Mouse (Mus musculus): Measurements from ENCODE around the gene Tex13c2. TPM values are rescaled to one million over a fixed set of nuclear protein-coding genes. Genes with fewer than 3 reads are reported as not detected.

Tex13c2 gene
- polyA plus RNA-seq (2015; fragmentation: Nextera tagmentation; extraction: Ambion mirVana), result not detected in 2 replicates

DNA sequence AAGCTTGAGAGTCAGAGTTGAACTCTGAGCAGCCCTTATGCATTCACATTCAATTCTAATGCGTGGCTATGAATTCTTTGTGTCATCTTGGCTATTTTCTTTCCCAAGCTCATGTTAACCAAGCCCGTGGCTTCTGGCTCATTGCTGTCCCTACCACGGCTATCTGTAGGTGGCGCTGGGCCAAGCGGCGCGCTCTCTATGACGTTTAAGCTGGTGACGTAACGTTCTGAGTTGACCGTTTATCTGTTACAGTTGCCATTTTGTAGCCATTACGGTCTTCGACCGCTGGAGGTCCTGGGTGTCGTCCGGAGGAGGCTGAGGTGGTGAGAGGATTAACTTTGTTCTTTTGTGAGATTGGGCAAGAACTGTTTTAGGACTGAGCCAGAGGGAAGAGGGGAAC lies at the start of gene Tex13c2:
Tex13c2 (plus strand) TSS at position 246 of the 400 bp plus-strand sequence.
- H3K27me3 ChIP-seq (ENCODE audit: control insufficient read depth, insufficient read depth, low read depth, low read length), result no peaks in the 10 kb centered on the region
- 91% methylated on average over 16 of the region's 16 CpGs for WGBS
- no peak within 1 kb of the TSS for H3K4me3 ChIP-seq (ENCODE audit: low read length)
- H3K9ac ChIP-seq (ENCODE audit: low read length), result no peak within 1 kb of the TSS
- no peak for ATAC-seq (ENCODE audit: low read depth)
- no peaks in the 10 kb centered on the region for H3K36me3 ChIP-seq (ENCODE audit: control insufficient read depth, insufficient read depth, low read length)
- H3K9me3 ChIP-seq (ENCODE audit: control insufficient read depth, low read length), result peaks cover 6% of the 10 kb centered on the region; the same call in 1 of the 2 replicates
- no peak within 1 kb of the TSS for H3K4me2 ChIP-seq (ENCODE audit: low read depth, low read length)
- H3K27ac ChIP-seq (ENCODE audit: low read length), result no peak within 1 kb of the TSS
- no peaks in the 10 kb centered on the region for H3K4me1 ChIP-seq (replicated peaks; ENCODE audit: control insufficient read depth, insufficient read depth, low read length)

DNA sequence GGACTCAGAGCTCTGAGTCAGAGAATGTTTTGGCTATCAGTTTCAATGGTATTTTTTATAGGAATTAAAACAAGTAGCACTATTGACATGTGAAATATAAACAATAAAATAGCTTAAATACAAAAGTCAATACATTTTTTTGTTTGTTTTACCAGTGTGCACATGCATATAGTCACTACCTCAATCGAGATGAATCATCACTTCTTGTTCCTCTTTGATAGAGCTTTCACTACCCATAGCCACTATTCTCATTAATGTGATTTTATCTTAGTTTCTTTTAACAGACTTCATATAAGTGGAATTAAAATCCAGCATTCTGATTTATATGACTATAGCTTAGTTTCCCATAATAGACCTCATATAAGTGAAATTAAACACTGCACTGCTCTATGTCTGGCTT lies 39.2 kb upstream of the Tex13c2 start:
- WGBS, result 58% methylated on average over 1 of the region's 1 CpGs

DNA sequence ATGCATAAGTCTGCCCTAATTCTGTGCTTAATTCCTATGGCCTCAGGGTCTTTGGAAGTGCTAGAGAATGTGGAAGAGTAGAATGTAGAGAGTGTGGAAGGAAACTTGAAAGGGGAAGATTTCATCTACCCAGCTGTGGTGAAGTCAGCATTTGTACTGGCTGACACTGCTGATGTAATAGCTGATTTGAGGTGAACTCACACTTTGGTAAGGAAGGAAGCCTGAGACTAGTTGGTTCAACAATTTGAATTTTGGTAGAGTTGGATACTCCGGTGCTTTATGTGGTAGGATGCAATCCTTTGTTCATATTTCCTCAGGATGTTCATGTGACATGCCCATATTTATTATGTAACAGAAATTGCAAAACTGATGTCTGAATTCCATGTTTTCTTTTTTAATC lies 36.5 kb upstream of the Tex13c2 start:
- no peak overlapping the region for H3K4me2 ChIP-seq (ENCODE audit: low read depth, low read length)
- no peak for ATAC-seq (ENCODE audit: low read depth)
- H3K4me3 ChIP-seq (ENCODE audit: low read length), result no peak overlapping the region
- WGBS, result 80% methylated on average over 1 of the region's 1 CpGs
- no peaks in the 10 kb centered on the region for H3K4me1 ChIP-seq (replicated peaks; ENCODE audit: control insufficient read depth, insufficient read depth, low read length)
- no peaks in the 10 kb centered on the region for H3K36me3 ChIP-seq (ENCODE audit: control insufficient read depth, insufficient read depth, low read length)
- H3K9me3 ChIP-seq (ENCODE audit: control insufficient read depth, low read length), result no peaks in the 10 kb centered on the region
- no peak overlapping the region for H3K27ac ChIP-seq (ENCODE audit: low read length)
- H3K27me3 ChIP-seq (ENCODE audit: control insufficient read depth, insufficient read depth, low read depth, low read length), result no peaks in the 10 kb centered on the region
- H3K9ac ChIP-seq (ENCODE audit: low read length), result no peak overlapping the region

More for the DNA sequence above, 39.2 kb upstream of the Tex13c2 start:
- H3K4me2 ChIP-seq (ENCODE audit: low read depth, low read length), result no peak overlapping the region
- no peaks in the 10 kb centered on the region for H3K27me3 ChIP-seq (ENCODE audit: control insufficient read depth, insufficient read depth, low read depth, low read length)
- no peak overlapping the region for H3K9ac ChIP-seq (ENCODE audit: low read length)
- H3K9me3 ChIP-seq (ENCODE audit: control insufficient read depth, low read length), result no peaks in the 10 kb centered on the region
- H3K36me3 ChIP-seq (ENCODE audit: control insufficient read depth, insufficient read depth, low read length), result no peaks in the 10 kb centered on the region
- H3K4me1 ChIP-seq (replicated peaks; ENCODE audit: control insufficient read depth, insufficient read depth, low read length), result no peaks in the 10 kb centered on the region
- no peak for ATAC-seq (ENCODE audit: low read depth)
- H3K27ac ChIP-seq (ENCODE audit: low read length), result no peak overlapping the region
- H3K4me3 ChIP-seq (ENCODE audit: low read length), result no peak overlapping the region

DNA sequence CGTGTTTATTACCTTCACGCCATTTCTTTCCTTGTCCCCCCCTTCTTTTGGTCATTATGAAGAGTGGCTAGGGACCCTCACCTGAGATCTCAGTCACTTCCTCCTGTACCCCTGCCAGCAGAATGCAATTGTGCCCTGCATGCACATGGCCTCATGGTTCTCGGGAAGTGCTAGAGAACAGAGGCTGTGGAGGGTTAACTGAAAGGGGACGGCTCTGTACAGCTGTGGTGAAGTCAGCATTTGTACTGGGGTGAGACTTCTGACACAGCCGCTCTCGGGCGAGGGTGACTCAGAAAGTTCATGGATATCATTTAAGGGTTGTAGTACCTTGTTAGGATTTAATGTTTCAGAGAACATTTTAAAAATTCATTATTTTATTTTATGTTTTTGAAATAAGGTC lies 35.0 kb upstream of the Tex13c2 start:
- Histone ChIP-seq H3K27me3 (ENCODE audit: control insufficient read depth, insufficient read depth, low read depth, low read length) (no peaks in the 10 kb centered on the region), H3K9ac (ENCODE audit: low read length) (no peak overlapping the region), H3K36me3 (ENCODE audit: control insufficient read depth, insufficient read depth, low read length) (no peaks in the 10 kb centered on the region), H3K9me3 (ENCODE audit: control insufficient read depth, low read length) (no peaks in the 10 kb centered on the region), H3K27ac (ENCODE audit: low read length) (no peak overlapping the region), H3K4me2 (ENCODE audit: low read depth, low read length) (no peak overlapping the region), H3K4me3 (ENCODE audit: low read length) (no peak overlapping the region), H3K4me1 (replicated peaks; ENCODE audit: control insufficient read depth, insufficient read depth, low read length) (no peaks in the 10 kb centered on the region)
- WGBS, result 70% methylated on average over 7 of the region's 7 CpGs
- no peak for ATAC-seq (ENCODE audit: low read depth)

DNA sequence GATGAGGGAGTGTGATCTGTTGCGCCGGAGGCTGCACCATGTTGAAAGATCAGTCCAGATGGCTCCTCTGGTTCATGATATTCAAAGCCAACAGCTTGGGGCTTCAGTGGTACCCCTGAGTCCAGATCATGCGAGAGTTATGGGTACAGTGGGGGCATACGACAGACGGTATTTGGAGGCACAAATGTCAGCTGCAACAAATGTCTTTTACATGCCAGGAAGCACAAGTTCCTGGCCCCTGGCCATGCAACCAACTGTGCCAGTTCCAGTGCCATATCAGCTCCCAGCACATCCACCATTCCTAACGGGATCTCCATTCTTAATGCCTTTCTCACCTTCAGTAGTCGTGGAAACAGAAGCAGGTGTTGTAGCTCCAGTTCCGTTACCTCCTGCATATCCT lies 845 bp downstream of the Tex13c2 start:
- H3K36me3 ChIP-seq (ENCODE audit: control insufficient read depth, insufficient read depth, low read length), result no peaks in the 10 kb centered on the region
- H3K9ac ChIP-seq (ENCODE audit: low read length), result no peak overlapping the region
- H3K4me2 ChIP-seq (ENCODE audit: low read depth, low read length), result no peak overlapping the region
- H3K4me3 ChIP-seq (ENCODE audit: low read length), result no peak overlapping the region
- H3K9me3 ChIP-seq (ENCODE audit: control insufficient read depth, low read length), result peaks cover 6% of the 10 kb centered on the region; the same call in 1 of the 2 replicates
- WGBS, result 86% methylated on average over 8 of the region's 8 CpGs
- H3K4me1 ChIP-seq (replicated peaks; ENCODE audit: control insufficient read depth, insufficient read depth, low read length), result no peaks in the 10 kb centered on the region
- no peak for ATAC-seq (ENCODE audit: low read depth)
- no peaks in the 10 kb centered on the region for H3K27me3 ChIP-seq (ENCODE audit: control insufficient read depth, insufficient read depth, low read depth, low read length)
- no peak overlapping the region for H3K27ac ChIP-seq (ENCODE audit: low read length)

DNA sequence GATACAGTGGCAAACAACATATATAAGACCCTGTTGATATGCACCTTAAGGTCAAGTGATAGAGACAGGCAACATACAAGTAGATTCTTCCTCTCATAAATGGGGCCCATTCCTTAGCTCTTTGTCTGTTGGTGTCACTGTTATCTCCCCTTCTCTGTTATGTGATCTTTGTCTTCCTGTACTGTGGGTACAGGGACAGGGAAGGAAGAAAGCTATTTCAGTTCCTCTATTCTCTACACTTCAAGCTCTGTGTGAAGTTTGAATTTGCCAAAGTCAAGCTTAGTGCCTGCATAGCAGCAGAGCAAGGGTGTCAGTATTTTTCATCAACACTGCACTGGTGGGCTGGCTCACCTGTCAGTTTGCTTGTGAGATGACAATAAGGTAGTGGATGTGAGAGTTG lies 11.0 kb downstream of the Tex13c2 start:
- no peaks in the 10 kb centered on the region for H3K9me3 ChIP-seq (ENCODE audit: control insufficient read depth, low read length)
- H3K4me2 ChIP-seq (ENCODE audit: low read depth, low read length), result no peak overlapping the region
- H3K4me1 ChIP-seq (replicated peaks; ENCODE audit: control insufficient read depth, insufficient read depth, low read length), result no peaks in the 10 kb centered on the region
- H3K27ac ChIP-seq (ENCODE audit: low read length), result no peak overlapping the region
- no peak overlapping the region for H3K9ac ChIP-seq (ENCODE audit: low read length)
- no peaks in the 10 kb centered on the region for H3K27me3 ChIP-seq (ENCODE audit: control insufficient read depth, insufficient read depth, low read depth, low read length)
- no peak for ATAC-seq (ENCODE audit: low read depth)
- H3K4me3 ChIP-seq (ENCODE audit: low read length), result no peak overlapping the region
- no peaks in the 10 kb centered on the region for H3K36me3 ChIP-seq (ENCODE audit: control insufficient read depth, insufficient read depth, low read length)

DNA sequence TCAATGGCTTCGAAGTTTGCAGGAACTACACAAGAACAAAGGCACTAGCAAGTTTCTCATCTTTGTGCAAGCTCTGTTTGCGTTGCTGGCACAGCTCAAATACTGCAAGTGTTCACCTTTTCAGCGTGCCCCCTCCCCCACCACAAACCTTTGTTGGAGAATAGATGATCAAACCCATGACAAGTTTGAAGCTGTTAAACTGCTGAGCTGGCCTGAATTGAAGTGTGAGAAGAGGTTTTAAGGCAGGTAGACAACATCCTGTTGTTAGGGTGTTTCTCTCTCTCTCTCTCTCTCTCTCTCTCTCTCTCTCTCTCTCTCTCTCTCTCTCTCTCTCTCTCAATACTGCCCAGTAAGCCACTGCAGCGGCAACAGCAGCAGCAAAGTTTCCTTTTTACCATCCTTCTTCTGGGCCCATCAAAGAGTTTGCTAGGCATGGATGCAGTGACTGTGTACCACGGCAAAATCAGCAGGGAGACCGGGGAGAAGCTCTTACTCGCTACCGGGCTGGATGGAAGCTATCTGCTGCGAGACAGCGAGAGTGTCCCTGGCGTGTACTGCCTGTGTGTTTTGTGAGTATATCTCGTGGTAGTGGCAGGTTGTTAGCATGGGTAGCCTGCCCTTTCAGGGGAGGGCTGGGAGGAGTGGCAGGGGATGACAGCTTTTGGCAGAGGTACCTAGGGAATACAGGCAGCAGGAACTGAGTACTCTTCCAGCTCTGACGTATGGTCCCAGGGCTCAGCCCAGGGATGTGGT lies 13.0 kb downstream of the Tex13c2 start, which contains the start of gene Sh2d1a:
Sh2d1a (plus strand) TSS at position 163 of the 753 bp plus-strand sequence.
- Histone ChIP-seq H3K9ac (ENCODE audit: low read length) (no peak within 1 kb of the TSS), H3K9me3 (ENCODE audit: control insufficient read depth, low read length) (no peaks in the 10 kb centered on the region), H3K27ac (ENCODE audit: low read length) (no peak within 1 kb of the TSS), H3K36me3 (ENCODE audit: control insufficient read depth, insufficient read depth, low read length) (no peaks in the 10 kb centered on the region), H3K27me3 (ENCODE audit: control insufficient read depth, insufficient read depth, low read depth, low read length) (no peaks in the 10 kb centered on the region), H3K4me1 (replicated peaks; ENCODE audit: control insufficient read depth, insufficient read depth, low read length) (no peaks in the 10 kb centered on the region), H3K4me2 (ENCODE audit: low read depth, low read length) (no peak within 1 kb of the TSS), H3K4me3 (ENCODE audit: low read length) (no peak within 1 kb of the TSS)
- WGBS, result 70% methylated on average over 13 of the region's 13 CpGs
- ATAC-seq (ENCODE audit: low read depth), result no peak

DNA sequence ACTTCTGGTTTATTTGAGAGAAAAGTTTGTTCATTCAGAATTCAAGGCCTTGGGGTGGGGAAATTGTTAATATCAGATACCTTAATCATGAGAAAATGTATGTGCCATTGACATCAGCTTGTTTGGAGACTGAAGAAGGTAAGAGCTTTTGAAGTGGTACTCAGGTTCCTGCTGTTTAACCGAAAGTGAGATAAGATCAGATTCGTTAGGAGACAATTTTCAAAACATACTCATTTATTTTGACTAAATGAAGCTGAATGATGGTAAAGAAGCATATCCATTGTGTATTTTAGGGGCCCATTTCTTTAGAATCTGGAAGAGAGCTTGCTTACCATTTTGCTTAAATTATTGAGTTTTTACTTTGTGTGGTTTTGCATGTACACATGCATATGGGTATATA lies 21.6 kb downstream of the Tex13c2 start:
- H3K27me3 ChIP-seq (ENCODE audit: control insufficient read depth, insufficient read depth, low read depth, low read length), result no peaks in the 10 kb centered on the region
- H3K27ac ChIP-seq (ENCODE audit: low read length), result no peak overlapping the region
- H3K4me3 ChIP-seq (ENCODE audit: low read length), result no peak overlapping the region
- H3K9me3 ChIP-seq (ENCODE audit: control insufficient read depth, low read length), result no peaks in the 10 kb centered on the region
- no peak for ATAC-seq (ENCODE audit: low read depth)
- H3K36me3 ChIP-seq (ENCODE audit: control insufficient read depth, insufficient read depth, low read length), result no peaks in the 10 kb centered on the region
- H3K4me1 ChIP-seq (replicated peaks; ENCODE audit: control insufficient read depth, insufficient read depth, low read length), result no peaks in the 10 kb centered on the region
- WGBS, result 65% methylated on average over 2 of the region's 2 CpGs
- H3K9ac ChIP-seq (ENCODE audit: low read length), result no peak overlapping the region
- no peak overlapping the region for H3K4me2 ChIP-seq (ENCODE audit: low read depth, low read length)

DNA sequence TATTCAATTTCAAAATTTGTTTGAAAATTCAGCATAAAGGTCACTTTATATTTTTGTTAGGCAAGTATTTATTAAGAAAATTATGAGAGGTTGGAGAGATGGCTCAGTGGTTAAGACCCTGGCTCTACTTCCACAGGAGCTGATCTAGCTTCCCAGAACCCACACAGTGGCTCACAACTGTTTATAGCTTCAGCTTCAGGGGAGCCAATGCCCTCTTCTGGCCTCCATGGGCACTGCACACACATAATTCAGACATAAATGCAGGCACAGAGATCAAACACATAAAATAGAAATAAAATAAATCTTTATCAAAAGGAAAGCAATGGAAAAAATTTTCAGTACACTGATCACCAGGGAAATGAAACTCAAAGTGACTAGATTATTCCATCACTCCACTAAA lies 23.1 kb downstream of the Tex13c2 start:
- no peaks in the 10 kb centered on the region for H3K9me3 ChIP-seq (ENCODE audit: control insufficient read depth, low read length)
- H3K27me3 ChIP-seq (ENCODE audit: control insufficient read depth, insufficient read depth, low read depth, low read length), result no peaks in the 10 kb centered on the region
- no peak overlapping the region for H3K9ac ChIP-seq (ENCODE audit: low read length)
- no peaks in the 10 kb centered on the region for H3K4me1 ChIP-seq (replicated peaks; ENCODE audit: control insufficient read depth, insufficient read depth, low read length)
- no peak for ATAC-seq (ENCODE audit: low read depth)
- no peak overlapping the region for H3K27ac ChIP-seq (ENCODE audit: low read length)
- H3K4me2 ChIP-seq (ENCODE audit: low read depth, low read length), result no peak overlapping the region
- H3K4me3 ChIP-seq (ENCODE audit: low read length), result no peak overlapping the region
- H3K36me3 ChIP-seq (ENCODE audit: control insufficient read depth, insufficient read depth, low read length), result no peaks in the 10 kb centered on the region
